Mouse (Mus musculus) thymus, adult 18-20 months (tissue): ENCODE results near the gene Car5a.

ENCODE experiments used
- DNase-seq, 2 experiments: peaks; one replicate each; pipeline ENCODE4 v3.0.0; 2022; ENCODE audit warnings: mixed read lengths in 2 of 2

Car5a gene

DNA sequence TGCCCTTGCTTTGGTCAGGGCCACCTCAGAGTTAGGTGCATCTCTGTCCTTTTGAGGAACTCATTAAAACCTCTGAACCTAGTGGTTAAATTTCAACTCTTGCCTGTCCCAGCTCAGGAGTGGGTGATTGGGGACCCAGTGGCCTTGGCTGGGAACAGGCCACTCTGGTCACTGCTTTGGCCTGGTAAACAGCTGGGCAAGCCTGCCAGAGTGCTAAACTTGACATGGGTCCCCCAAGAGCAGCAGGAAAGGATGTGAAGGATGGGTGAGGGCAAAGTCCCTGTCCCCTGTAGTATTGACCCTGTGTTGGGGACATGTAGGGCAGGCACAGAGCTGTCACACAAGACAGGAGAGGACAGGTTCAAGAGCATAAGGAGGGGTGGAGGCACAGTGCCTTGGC lies at the start of gene Car5a:
Gene Car5a, minus strand, starts transcription at position 74 of the 400 bp plus-strand sequence.
- DNase-seq: no peak

DNA sequence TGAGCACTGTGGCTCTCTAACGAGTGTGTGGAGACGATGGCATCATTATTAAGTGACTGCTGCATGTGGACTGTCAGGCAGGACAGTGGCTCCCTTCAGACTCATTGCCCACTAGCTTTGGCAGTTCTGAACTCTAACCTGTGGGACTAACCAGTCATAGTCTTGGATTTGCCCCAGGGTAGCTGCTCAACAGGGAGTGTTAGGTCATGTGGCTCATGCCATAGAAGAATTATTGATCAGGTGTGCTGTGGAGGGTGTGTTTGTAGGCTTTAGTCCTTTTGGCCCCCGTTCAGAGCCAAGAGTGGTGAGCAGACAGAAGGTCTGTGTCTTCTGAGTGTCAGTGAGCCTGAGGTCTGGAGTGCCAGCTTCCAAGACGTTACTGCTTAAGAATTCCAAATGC lies 48.2 kb upstream of the Car5a start:
- DNase-seq: no peak

DNA sequence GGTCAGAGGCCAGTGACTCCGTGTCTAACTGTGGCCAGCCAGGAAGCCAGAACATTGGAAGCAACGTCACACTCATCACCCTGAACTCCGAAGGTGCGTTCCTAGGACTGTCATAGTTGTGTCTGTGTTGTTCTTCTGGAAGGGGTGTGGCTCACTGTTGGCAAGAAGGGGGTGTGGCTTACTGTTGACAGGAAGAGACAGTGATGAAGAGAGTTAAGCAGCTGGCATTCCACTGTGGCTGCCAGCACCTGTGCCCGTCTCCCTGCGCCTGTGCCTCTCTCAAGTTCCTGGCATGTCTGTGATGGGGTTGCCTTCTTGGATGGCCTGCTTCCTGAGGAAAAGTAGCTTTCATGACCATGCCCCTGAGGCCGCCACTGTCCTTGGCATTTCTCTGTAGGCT lies 46.9 kb upstream of the Car5a start:
- DNase-seq: no peak

GRCm38 (mm10) chr8:121990506-121991255 lies 46.0 kb upstream of the Car5a start:
- DNase-seq: no peak

GRCm38 (mm10) chr8:121987892-121988291 lies 43.2 kb upstream of the Car5a start:
- no peak for DNase-seq

DNA sequence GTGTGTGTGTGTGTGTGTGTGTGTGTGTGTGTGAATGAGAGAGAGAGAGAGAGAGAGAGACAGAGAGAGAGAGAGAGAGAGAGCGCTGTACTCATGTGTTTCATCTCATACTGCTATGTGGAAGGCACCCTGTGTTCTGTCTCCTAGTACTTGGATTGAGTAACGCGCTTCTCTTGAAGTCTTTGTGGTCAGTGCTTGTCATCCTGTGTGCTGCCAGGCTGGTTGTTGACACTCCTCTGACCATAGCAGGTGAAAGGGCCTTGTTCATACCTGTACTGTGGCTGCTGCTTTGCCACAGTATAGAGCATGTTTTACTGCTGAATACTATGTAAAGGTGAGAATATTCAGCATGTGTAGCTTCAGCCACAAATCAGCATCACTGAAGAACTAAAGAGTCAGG lies 41.0 kb upstream of the Car5a start:
- no peak for DNase-seq

DNA sequence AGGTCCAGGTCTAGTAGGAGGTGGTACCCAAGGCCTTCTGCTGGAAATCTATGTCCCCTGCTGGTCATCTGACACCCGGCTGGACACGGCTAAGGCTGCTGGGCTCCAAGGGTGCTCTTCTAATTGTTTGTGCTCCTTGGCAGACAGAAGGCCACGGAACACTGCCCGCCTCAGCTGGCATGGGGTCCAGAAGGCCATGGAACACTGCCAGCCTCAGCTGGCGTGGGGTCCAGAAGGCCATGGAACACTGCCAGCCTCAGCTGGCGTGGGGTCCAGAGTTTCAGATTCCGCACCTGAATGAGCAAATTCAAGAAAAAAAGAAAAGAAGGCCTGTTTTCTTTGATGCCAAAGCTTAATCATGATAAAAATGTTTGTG lies 36.8 kb upstream of the Car5a start:
- no peak for DNase-seq

DNA sequence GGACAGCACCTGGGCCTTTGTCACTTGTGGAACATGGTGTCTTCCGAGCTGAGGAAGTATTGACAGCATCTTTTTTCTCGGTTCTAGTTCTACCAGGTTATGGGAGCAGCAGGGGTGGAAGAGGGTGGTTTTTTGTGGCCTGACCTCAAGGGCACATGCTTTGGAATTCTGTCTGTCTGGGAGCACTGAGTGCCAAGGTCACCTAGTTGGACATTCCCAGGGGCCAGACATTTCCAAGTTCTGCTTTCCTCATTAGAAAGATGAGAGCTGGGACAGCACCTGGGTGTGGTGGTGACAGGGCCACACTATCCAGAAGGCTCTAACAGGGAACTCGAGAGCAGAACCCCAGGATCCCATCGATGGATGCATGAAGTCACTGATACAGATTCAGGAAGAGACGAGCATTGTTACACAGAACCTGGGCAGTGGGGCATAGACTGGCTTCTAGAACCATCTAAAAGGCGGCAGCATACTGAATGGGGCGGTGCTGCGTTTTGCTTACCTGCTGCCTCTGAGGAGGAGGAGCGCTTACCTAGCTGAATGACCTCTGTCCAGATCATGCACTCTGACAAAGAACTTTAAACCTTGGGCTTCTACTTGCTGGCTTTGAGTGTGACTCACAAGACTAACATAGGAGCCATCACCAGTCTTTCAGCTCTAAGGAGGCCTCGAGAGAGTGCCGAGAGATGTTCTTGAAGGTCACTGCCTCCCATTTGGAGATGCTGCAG lies 36.3 kb upstream of the Car5a start:
- DNase-seq: no peak

DNA sequence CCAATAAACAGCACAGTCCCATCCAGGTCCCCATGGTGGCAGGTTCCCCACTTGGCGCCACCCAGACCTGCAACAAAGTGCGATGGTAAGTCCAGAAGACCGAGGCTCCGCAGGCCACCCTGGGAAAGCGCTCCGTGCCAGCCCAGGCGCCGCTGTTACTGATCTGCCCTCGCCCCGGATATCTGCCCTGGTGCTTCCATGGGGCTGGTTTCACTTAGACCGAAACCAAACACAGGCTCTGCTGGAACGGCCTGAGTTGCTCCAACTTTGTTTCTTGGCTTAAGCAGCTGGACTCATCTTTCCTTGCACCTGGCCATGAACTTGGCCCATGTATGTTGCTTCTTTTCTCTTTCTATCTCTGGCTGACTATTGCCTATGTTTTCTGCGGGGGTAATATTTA lies 34.0 kb upstream of the Car5a start:
- no peak for DNase-seq

DNA sequence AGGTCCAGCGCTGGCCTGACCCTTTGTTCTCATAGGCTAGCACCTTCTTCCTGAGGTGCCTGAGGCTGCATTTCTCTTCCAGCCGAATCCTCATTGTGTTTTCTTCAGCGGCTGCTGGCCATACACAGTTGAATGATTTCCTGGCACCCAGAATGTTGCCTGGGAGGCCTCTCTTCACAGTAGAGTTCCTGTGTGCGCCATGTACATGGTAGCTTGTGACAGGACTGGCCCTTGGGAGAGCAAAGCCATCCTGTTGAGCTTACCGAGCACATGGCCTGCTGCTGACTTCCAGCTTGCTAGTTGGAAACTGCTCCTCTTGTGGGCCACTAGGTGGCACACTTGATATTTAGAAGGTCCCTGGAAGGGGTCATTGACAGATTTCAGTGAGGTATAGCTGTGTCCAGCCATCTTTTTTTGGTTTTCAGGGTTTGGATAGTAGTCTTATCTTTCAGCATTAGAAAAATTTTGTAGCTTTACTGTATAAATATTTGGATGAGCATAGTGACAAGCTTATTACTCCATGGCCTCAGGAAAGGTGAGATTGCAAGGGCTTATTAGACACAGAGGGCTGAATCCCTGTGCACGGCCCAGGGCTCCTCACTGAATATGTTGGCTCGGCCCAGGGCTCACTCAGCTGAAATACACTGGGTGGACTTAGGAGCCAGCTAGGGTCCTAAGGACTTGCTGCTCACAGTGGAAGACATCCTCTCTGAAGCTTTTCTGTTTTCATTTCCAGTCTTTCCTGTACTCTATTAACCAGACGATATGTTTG lies 33.3 kb upstream of the Car5a start:
- DNase-seq: no peak

DNA sequence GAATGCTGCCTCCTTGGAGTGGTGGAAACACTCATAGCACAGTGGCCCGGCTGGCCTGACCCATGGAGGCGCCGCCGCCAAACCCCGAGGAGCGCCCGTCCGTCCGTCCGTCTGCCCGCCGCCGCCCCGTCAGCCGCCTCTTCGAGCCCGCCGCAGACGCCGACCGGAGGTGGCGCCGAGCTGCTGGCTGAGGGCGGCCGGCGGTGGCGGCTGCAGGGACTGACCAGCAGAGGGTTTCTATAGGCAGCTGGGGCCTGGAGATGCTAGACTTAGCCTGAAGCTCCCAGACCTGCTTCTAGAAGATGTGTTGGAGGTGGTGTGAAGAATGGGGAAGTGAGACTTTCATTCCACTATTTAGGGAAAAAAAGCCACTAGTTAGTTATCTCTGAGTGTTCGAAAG lies 29.2 kb upstream of the Car5a start:
- no peak for DNase-seq

GRCm38 (mm10) chr8:121971488-121972058 lies 26.9 kb upstream of the Car5a start:
- no peak for DNase-seq

GRCm38 (mm10) chr8:121970225-121970624 lies 25.5 kb upstream of the Car5a start:
- DNase-seq: no peak

- no peak for DNase-seq
Observed at GRCm38 (mm10) chr8:121968542-121968941, 23.8 kb upstream of the Car5a start.

GRCm38 (mm10) chr8:121967977-121968376 lies 23.3 kb upstream of the Car5a start:
- no peak for DNase-seq

- no peak for DNase-seq
Observed at GRCm38 (mm10) chr8:121966714-121967448, 22.2 kb upstream of the Car5a start.

DNA sequence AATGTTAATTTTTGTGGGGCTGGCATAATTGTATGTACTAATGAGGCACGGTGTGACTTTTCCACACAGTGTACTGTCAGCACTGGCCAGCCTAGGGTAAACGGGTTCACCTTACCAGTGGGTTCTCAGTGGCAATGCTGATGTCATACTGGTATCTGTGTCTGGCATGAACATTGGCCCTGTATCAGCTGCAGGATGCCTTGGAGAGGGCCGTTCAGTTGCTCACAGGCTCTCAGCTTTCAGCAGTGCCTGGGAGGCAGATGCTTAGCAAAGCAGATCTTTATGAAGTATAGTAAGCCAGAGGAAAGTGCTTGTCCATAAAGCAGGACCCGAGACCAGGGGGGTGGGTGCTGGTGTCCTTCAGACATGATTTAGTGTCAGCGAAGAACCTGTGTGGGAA lies 21.4 kb upstream of the Car5a start:
- no peak for DNase-seq

DNA sequence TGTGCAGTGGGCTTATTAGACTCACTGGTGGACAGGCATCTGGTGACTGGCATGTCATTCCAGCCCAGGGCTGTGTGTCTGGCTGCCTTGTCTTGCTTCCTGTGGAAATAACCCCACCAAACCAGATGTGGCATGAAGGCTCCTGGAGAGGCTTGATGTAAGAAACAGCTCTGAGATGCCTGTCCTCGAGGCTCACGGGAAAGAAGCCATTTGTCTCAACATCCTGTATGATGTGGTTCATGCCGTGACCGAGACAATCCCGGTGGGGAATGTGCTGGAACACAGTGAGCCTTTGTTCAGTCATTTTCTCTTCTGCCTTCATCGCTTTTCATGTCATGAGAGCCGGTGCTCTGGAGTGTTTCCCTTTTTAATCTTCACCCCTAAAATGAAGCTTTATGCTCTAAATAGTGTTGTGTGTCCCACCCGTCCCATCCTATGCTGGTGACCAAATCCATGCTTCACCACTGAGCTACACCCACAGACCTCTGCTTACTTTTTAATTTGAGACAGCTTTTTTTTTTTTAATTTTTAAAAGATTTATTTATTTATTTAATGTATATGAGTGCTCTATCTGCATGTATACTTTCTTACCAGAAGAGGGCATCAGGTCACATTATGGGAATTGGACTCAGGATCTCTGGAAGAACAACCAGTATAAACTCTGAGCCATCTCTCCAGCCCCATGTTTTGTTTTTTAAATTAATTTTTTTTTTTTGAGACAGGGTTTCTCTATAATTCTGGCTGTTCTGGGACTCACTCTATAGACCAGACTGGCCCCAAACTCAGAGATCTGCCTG lies 20.2 kb upstream of the Car5a start:
- no peak for DNase-seq

DNA sequence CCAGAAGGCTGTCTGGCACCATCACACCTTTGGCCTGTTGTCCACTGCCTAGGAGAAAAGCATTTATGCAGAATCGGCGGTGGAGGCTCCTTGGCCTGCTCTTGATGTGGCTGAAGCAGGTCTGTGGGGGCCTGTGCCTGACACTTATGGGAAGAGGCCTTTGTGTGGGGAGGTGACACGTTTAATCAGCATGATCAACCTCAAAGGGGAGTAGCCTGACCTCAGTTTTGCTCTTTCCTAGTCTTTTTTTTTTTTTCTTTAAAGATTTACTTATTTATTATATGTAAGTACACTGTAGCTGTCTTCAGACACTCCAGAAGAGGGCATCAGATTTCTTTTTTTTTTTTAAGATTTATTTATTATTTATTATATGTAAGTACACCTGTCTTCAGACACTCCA lies 18.2 kb upstream of the Car5a start:
- DNase-seq: no peak

- DNase-seq: no peak
Observed at GRCm38 (mm10) chr8:121958395-121958794, 13.7 kb upstream of the Car5a start.

DNA sequence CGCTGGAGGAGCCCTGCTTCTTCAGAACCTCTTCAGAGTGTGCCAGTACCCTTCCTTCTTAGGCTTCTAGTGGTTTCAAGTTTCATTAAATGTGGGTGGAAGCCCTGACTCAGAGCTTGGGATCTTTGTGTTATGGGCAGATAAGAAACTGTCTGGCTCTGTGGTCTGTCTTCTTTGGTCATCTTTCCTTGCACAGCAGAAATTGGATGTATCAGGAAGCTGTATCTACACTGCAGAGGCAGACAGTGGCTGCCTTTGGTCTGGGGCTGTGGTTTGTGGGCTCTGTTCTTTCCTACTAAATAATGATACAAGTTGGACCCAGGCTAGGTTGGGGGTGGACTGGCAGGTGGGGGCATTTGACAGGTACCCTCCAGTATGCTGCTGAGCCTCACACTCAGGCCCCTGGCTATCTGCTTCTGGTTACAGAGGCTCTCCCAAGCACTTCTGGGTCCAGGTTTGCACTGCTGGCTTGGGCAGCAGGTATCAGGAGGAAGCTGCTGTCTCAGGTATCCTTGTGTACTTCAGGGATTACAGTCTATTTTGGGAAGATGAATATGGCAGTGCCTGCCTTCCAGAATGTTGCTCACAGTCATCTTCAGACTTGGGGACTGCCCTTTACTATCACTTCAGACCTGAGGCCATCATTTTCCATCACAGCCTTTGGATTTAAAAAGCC lies 11.3 kb upstream of the Car5a start:
- DNase-seq: no peak
